Mouse (Mus musculus) skeletal muscle tissue, postnatal 0 days (tissue): ENCODE data around the gene Gm20877. TPM values are rescaled to one million over a fixed set of nuclear protein-coding genes. Genes with fewer than 3 reads are reported as not detected.

Source experiments
- polyA plus RNA-seq: library from polyadenylated mRNA; unstranded; fragments of >200 nt; fragmentation: Nextera tagmentation; extraction: Ambion mirVana; gene quantifications from 2 replicates; pipeline ENCODE4 v1.2.1, GENCODE M21; 2015

Gm20877 gene
- polyA plus RNA-seq: not detected in 2 replicates

DNA sequence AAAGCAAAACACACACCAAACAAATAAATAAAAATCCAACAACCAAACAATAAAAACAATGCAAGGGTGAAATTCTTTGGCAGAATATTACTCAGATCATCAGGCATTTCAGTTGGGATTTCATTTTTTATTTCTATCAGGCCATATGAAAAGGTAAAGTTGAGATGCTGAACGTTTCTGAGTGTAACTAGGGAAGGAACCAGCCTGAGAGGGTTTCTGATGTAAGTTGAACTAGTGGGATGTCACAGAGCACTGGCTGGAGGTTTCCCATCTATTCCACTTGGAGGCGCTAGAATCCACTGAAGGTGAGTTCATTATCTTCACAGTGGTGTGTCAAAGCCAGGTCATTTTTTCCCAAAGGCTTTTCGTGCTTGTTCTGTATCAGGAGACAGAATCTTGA is at the start of gene Gm20877:
TSS of gene Gm20877 (plus strand) at position 301 of the 400 bp plus-strand sequence.

